Mouse (Mus musculus) lung, postnatal 0 days (tissue): ENCODE data around the gene Fyb2. TPM values are rescaled to one million over a fixed set of nuclear protein-coding genes. Genes with fewer than 3 reads are reported as not detected.

Source experiments
- ATAC-seq: fragments of 200-750 bp; cut with Nextera tagmentation; 2 replicates; pipeline ENCODE4 v1.8.0; 2017; ENCODE audit warnings: moderate library complexity
- DNase-seq: peaks from one replicate; pipeline ENCODE4 v3.0.0-alpha.2; 2016; ENCODE audit warnings: low spot score
- H3K27ac ChIP-seq: fragments of 300-500 bp; sonication (generic); 2 replicates; pipeline ENCODE4 v1.5.1; 2014; ENCODE audit warnings: antibody characterized with exemption, mild to moderate bottlenecking, low read length, mixed read lengths
- H3K27me3 ChIP-seq: fragments of 300-500 bp; sonication (generic); replicated peaks from 2 replicates; pipeline ENCODE4 v1.6.1; 2014; ENCODE audit warnings: low read length, mixed read lengths; ENCODE audit not compliant: insufficient read depth
- H3K36me3 ChIP-seq: fragments of 300-500 bp; sonication (generic); 2 replicates; pipeline ENCODE4 v1.6.1; 2014; ENCODE audit warnings: low read length, mixed read lengths; ENCODE audit not compliant: insufficient read depth
- H3K4me1 ChIP-seq: fragments of 300-500 bp; sonication (generic); 2 replicates; pipeline ENCODE4 v1.6.1; 2014; ENCODE audit warnings: antibody characterized with exemption, low read depth, low read length, mixed read lengths; ENCODE audit not compliant: insufficient read depth
- H3K4me2 ChIP-seq: fragments of 300-500 bp; sonication (generic); replicated peaks from 2 replicates; pipeline ENCODE4 v1.6.1; 2014; ENCODE audit warnings: low read depth, mild to moderate bottlenecking, low read length, moderate library complexity, mixed read lengths
- H3K4me3 ChIP-seq: fragments of 300-500 bp; sonication (generic); 2 replicates; pipeline ENCODE4 v1.5.1; 2014; ENCODE audit warnings: low read depth, low read length
- H3K9ac ChIP-seq: fragments of 300-500 bp; sonication (generic); replicated peaks from 2 replicates; pipeline ENCODE4 v1.6.1; 2014; ENCODE audit warnings: low read depth, mild to moderate bottlenecking
- H3K9me3 ChIP-seq: fragments of 300-500 bp; sonication (generic); 2 replicates; pipeline ENCODE4 v1.6.1; 2016; ENCODE audit warnings: low read length, mixed read lengths
- CTCF ChIP-seq: IDR thresholded peaks from 2 replicates; pipeline ENCODE4 v1.5.1; 2016; ENCODE audit warnings: antibody characterized with exemption, mild to moderate bottlenecking
- EP300 ChIP-seq: IDR thresholded peaks from 2 replicates; pipeline ENCODE4 v1.6.1; 2016; ENCODE audit warnings: antibody characterized with exemption, mild to moderate bottlenecking, control low read depth
- WGBS: fragments of 180-500 bp; shearing (Covaris S2); extraction: QIAGEN DNeasy Blood & Tissue Kit; methylation state at CpG from one replicate; pipeline ENCODE4 v1.1.7; 2014; 5-methylcytosine and 5-hydroxymethylcytosine counted together
- polyA plus RNA-seq: library from polyadenylated mRNA; unstranded; fragments of >200 nt; fragmentation: Nextera tagmentation; extraction: Ambion mirVana; gene quantifications from 2 replicates; pipeline ENCODE4 v1.2.1, GENCODE M21; 2015

Gene Fyb2
- polyA plus RNA-seq, 1 experiment from 2014 or later = 0.08 TPM

DNA sequence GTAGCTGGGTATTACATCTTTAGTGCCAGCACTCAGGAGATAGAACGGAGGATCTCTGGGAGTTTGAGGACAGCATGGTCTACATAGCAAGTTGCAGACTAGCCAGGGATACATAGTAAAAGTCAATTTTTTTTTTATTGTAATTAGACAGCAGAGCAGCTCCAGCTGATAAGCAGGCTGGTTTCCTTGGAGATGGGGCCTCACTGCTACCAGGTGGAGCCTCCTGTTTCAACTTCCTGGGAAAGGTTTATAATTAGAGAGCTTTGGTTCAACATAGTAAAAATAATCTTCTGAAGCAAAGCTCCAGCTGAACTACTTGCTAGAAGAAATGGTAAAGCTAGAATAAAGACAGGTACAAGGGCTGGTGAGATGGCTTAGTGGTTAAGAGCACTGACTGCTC lies 136.8 kb downstream of the Fyb2 start:
- H3K9me3 ChIP-seq = no peaks in the 10 kb centered on the region
- WGBS = 85% methylated on average over 1 of the region's 1 CpGs
- no peak overlapping the region for H3K27ac ChIP-seq
- DNase-seq = no peak
- no peak overlapping the region for H3K4me2 ChIP-seq
- no peaks in the 10 kb centered on the region for H3K36me3 ChIP-seq
- no peak for ATAC-seq
- no peak overlapping the region for H3K4me3 ChIP-seq
- H3K9ac ChIP-seq = no peak overlapping the region
- H3K27me3 ChIP-seq = no peaks in the 10 kb centered on the region
- H3K4me1 ChIP-seq = no peaks in the 10 kb centered on the region
- no peak for TF ChIP-seq CTCF
- TF ChIP-seq EP300 = no peak

GRCm38 (mm10) chr4:105051291-105051690 lies 138.0 kb downstream of the Fyb2 start:
- ATAC-seq (no peak), DNase-seq (no peak)
- Histone ChIP-seq H3K36me3 (no peaks in the 10 kb centered on the region), H3K27me3 (no peaks in the 10 kb centered on the region), H3K4me1 (no peaks in the 10 kb centered on the region), H3K4me3 (no peak overlapping the region), H3K27ac (no peak overlapping the region), H3K4me2 (no peak overlapping the region), H3K9ac (no peak overlapping the region), H3K9me3 (no peaks in the 10 kb centered on the region)
- WGBS = 88% methylated on average over 5 of the region's 5 CpGs
- TF ChIP-seq CTCF (no peak), EP300 (no peak)

Other genes starting within 250 kb of the Fyb2 start
- not detected in 2 replicates for gene C8b, start 147.1 kb upstream of the Fyb2 start, polyA plus RNA-seq
- not detected in 2 replicates for gene Gm17662, start 56.1 kb upstream of the Fyb2 start, polyA plus RNA-seq
- gene C8a, start 37.1 kb upstream of the Fyb2 start, polyA plus RNA-seq = not detected in 2 replicates
- gene Prkaa2, start 196.4 kb downstream of the Fyb2 start, polyA plus RNA-seq = 2.3 and 2.6 TPM in 2 replicates
- gene Plpp3, start 243.9 kb downstream of the Fyb2 start, polyA plus RNA-seq = 134 and 140 TPM in 2 replicates